Mouse (Mus musculus) adrenal gland (tissue): Measurements from ENCODE around the gene 1700016K19Rik.

Experiments
- intact Hi-C: fragments of 180-260 bp; cut with DNase I; formaldehyde crosslinking; loops from one replicate; pipeline ENCODE4 v1.15.1; 2025
- long read RNA-seq, 2 experiments: library from polyadenylated mRNA; unstranded; transcript quantifications; one replicate each; pipeline ENCODE4 v2.0.0; 2020; ENCODE audit warnings: borderline replicate concordance in 1 of 2; ENCODE audit not compliant: insufficient replicate concordance in 1 of 2

Gene 1700016K19Rik
- long read RNA-seq, experiment 1, result 0 reads
- long read RNA-seq, experiment 2, result 0 reads

DNA sequence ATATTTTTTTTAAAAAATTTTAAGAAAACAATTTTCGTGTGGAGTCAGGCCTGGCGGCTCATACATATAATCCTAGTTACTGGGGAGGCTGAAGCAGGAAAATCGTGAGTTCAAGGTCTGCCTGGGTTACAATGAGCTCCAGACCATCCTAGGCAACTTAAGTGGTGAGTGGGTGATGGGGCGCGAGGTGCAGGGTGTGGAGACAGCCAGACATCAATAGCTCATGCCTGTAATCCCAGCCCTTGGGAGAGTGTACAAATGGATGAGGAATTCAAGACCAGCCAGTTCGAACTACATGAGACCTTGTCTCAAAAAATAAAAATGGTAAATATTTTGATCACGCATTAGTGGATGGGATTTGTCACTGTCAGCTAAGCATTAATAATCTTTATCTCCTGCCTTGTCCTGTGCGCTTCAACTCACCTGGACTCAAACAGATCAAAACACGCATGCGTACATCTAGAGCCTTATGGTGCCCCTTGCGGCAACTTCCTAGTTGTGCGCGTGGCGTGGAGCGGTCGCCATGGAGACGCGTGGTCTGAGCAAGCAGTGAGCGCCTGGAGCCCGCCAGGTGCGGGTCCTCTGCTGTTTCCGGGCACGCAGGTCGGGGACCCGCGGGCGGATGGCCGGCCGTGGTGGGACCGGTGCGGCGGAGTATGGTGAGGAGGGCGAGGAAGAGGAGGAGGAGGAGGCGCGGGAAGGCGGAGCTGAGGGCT, at the start of gene 1700016K19Rik:
TSS of gene 1700016K19Rik (plus strand) at position 473 of the 716 bp plus-strand sequence.
- intact Hi-C loops, result no loop called here

DNA sequence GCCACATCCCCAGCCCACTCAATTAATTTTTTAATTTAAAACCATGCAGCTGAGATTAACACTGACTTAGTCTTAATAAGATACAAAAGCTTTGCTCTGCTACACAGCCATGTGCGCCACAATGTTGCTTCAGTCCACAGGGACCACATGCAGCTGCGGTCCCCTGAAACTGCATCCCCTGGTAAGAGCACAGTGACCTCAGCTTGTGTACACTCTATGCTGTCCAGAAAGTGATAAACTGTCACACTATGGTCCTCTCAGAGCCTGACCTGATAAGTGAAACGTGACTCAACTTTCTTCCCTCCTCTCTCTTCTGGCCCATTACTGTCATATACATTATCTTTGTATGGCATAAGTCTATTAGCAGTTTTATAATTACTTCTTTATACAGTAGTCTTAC, 49.3 kb upstream of the 1700016K19Rik start:
- intact Hi-C loops, result no loop called here

DNA sequence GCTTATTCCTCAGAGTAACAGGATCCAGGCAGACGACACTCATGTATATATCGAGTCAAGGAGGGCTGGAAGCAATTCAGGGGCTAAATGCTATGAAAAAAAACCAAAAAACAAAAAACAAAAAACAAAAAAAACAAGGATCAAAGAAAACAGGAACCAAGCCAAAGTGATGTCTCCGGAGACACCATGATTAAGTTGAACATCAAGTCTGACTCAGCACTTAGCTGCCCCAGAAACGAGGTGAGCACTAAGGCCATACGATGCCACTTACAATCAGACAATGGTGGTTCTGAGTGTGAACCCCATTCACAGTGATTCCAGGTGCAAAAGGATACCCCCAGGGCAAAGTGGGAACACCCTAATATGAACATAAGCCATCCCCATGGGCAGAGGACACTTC, 47.8 kb upstream of the 1700016K19Rik start:
- intact Hi-C loops, result no loop called here

DNA sequence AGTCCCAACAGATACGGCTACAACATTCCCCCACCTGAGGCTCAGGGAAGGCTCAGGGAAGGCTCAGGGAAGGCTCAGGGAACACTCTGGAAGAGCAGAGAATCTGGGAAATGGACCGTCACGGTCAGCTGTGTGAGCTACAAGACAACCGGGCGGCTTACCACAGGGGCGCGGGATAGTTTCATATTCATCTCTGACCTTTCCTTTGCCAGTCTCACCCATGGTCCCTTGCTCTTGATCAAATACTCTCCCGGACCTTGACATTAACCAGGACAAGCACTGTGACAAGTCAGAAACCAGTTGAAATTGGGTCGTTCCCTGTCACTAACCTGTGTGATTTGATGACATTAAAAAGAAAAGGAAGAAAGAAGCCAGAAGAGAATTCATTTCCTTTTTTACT, 44.8 kb upstream of the 1700016K19Rik start:
- intact Hi-C loops, result no loop called here

DNA sequence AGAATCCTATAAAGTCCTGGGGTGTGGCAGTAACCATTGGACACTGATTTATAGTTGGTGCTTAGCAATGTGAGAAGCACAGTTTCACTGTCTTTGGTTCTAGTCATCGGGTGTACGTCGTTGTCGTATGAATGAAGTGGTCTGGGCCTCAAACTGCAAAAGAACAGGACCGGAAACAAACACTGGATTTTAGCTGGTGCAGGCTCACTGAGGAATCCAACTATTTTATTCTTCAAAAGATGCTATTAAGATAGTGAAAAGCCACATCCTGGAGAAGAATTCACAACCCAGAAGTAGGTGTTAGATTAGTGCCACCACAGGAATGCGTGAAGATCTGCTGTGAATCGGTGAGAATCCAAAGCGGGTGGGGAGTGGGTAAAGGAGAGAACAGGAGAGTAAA, 43.1 kb upstream of the 1700016K19Rik start:
- intact Hi-C loops, result no loop called here

DNA sequence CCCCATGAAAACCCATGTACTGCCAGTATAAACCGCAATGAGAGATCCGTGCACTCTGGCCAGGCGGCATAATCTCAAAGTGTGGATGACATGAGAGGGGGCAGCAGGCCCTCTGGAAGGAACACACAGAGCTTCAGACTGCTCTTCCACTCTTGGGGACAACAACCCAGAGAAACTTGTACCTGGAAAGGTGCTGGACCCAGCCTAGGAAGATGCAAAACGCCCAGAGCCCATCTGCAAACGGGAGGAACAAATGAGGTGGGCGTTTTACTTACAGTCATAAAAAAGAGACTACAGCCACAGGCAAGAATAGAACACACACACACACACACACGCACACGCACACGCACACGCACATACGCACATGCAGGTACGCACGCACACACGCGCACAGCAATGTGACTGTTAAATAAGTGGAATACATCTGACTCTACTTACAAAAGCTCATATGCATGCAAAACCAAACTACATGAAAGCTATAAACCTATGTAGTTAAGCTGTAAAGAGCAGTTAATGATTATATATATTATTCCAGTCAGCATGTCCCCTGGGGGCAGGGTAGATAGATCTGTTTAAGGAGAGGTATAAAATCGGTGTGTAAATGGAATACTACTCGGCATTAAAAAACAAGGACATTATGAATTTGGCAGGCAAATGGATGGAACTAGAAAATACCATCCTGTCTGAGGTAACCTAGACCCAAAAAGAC, 42.4 kb upstream of the 1700016K19Rik start:
- intact Hi-C loops, result no loop called here

DNA sequence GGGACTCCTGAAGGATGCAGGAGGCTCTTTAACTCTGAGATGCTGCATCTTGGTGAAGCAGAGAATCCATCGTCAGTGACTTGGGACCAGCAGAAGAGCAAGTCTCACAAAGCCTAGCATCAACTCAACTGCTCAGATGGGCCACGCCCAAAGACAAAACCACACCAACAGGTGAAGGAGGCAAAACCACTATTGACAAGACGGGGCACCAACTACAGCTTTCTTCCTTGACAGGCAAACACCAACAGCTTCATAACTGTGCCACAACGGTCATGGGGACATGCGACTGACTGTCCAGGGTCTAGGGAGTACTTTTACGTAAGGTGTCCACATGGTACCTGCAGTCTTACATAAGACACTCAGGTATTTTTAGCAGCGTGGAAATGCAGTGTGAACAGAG, 37.9 kb upstream of the 1700016K19Rik start:
- intact Hi-C loops, result no loop called here

DNA sequence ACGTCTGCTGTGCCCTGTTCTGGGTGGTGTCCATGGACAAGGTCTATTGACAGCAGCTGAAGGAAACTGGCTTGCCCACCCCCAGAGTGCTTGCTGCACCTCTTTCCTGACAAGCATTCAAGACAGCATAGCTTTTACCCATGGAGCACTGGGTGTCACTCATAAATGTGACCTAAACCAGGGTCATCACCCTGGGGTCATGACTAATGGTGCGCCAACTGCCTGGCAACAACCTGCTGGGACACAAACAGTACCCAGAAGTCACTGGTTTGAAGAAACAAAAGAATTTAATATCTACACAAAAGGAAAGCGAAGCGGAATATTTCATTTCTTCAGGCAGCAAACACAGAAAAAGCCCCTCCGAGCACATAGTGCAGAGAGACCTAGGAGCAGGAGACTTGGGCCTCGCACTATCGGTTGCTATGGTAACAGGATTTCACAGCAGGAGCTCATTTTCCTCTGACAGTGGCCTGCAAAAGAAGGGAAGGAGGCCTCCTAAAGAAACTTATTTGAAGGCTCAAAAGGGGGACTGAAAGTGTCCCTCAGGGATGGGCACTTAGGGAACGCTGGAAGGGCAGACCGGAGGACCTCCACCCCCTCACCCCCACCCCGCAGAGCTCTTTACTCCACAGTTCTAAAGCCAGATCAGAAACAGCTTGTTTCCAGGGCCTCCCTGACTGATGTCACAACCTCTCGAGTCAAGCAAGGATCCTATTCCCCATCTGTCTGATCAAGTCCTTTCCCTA, 35.8 kb upstream of the 1700016K19Rik start:
- intact Hi-C loops, result no loop called here

DNA sequence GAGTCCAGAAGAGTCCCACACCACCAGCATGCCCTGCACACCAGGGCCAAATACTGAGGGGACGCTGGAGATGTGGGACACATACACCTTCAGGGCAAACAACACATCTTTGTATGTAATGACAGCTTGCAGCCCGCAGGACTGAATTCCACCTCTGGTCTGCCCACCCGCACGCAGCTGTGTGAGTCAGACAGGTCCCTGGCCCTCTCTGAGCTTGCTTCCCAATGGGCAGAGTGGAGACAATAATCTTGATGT, 35.3 kb upstream of the 1700016K19Rik start:
- intact Hi-C loops, result no loop called here

DNA sequence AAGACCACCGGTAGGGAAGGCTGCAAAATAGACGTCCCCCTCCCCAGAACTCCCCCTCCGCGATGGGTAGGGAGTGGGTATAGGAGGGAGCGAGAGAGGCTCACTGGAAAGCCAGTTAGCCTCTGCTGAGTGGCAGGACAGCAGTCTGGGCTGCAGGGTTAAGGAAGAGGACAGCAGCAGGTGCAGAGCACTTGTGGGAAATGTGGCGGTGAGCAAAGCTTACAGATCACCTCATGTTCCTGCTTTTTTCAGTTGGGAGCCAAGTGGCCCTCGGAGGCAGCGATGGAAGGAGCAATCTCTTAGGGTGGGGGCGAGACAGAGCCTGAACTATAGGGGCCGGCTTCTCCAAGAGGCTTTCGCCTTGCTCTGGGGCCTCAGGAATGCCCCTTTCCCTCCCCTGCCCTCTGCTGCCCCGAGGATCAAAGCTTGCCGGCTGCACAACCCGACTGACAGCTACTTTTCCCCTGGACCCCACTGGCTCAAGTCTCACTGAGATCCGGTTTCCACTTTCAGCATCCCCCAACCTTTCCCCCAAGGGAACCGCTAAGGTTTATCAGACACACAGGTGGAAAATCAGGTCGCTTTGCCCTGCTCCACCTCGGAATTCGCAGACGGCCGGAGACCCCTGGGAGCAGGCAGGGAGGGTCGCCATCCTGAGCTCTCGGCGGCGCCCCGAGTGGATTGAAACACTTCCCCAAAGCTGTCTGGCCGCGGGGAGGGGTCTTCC, 33.9 kb upstream of the 1700016K19Rik start:
- intact Hi-C loops, result no loop called here

DNA sequence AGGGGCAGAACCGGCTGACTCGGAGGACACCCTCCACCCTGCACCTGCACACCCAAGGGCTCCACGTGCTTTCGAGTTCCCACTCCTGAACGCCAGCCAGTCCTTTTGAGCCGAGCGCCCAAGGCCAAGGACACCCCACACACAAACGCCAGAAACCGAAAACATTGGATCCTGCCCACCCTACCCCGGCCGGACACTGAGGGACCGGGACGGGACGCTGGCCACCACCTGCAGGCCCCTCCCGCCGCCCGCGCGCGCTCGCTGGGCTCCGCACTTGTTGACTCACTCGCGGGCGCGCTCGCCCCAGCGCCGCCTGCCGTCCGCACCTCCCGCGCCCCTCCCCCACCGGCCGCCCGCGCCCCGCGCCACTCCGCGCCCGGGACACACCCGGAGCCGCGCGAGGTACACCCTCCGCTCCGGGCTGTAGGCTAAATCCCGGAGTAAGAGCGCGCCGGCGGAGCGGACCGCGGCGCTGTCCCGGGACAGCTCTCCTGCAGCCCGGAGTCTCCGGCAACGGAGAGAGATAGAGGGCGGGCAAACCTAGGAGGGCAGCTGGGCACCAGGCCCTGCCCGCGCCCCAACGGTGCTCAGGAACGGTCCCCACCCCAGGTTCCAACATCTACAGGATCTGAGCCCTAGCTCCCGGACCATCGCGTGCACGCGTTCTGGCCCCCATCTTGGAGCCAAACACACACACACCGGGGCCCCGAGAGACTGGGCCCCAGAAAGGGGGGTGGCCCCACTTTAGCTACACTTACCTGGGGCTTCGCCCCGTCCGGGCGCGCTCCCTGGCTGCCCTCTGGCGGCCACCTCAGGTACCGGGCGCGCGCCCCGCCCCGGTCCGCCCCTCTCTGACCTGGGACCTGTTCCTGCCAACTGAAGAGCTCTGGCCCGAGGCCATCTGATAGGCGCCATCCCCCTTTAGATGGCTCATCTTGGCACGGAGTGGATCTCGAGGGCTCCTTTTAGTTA, 33.0 kb upstream of the 1700016K19Rik start:
- intact Hi-C loops, result loop anchor here (1.0 kb wide), 1 partner anchor 52 kb away; no protein-coding TSS in a partner anchor

DNA sequence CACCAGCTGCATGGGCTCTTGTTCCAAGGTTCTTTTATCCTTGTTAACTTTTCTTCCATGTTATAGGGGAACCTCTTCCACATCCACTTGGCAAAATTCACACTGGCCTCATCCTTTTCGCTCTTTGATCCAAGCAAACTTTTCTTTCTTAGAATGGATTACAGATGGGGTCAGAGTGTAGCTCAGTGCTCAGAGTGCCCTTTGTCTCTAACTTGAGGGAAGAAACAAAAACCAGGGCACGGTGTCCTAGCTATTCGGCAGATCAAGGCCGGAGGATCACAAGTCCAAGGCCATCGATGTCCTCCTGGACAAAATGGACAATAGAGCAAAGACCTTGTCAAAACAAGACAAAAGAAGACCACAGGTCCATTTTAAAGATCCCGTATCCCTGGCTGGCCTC, 31.0 kb upstream of the 1700016K19Rik start:
- intact Hi-C loops, result loop anchor here (2.0 kb wide), 1 partner anchor 186 kb away; no protein-coding TSS in a partner anchor

DNA sequence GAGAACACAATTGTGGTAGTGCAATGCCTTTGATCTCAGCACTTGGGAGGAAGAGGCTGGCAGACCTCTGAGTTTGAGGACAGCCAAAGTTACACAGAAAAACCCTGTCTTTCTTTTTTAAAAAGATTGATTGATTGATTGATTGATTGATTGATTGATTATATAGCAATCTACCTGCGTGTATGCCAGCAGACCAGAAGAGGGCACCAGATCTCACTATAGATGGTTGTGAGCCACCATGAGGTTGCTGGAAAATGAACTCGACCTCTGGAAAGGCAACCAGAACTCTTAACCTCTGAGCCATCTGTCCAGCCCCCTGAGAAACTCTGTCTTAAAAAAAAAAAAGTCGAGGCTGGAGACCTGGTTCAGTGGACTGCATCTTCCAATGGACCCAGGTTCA, 29.1 kb upstream of the 1700016K19Rik start:
- intact Hi-C loops, result no loop called here

DNA sequence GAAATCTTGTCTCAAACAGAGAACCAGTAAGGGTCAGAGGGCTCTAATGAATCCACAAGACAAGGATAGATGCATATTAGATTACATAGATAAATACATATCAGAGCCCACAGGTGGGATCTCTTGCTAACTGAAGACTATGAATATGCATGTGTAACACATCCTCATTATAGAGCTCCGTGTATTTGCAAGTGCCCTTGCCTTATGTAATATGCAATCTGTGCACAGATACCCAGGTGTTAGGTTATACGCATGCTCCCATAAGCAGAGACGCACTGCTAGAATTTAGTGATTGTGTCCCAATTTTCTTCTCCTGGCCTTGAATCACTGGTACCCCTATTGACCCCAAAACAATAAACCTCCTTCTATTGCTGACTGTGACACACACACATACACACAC, 27.5 kb upstream of the 1700016K19Rik start:
- intact Hi-C loops, result no loop called here

DNA sequence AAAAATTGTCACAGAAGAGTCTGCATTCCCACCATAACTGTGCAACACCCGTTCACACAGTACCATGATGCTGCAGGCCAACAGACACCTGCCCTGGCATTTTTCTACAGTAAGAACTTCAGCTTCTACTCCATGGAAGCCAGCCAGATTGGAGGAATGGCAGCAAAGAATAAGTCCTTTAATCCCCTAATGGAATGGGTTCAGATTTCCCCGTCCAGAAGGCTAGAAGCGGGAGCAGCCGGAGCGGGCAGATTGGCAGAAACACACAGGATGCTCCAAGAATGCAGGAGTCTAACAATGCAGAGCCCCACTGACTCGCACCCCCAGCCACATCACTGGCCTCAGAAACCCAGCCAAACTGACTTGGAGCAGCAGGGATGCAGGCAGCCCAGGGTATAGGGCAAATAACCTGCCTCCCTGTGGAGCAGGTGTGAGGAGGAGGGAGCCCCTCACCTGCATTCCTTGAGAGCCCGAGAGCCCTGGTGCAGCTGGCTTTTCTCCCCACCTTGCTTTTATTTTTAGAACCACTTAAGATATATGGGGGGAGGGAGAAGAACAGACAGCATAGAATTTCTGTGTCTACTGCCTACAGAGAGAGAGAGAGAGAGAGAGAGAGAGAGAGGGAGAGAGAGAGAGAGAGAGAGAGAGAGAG, 26.7 kb upstream of the 1700016K19Rik start:
- intact Hi-C loops, result no loop called here

DNA sequence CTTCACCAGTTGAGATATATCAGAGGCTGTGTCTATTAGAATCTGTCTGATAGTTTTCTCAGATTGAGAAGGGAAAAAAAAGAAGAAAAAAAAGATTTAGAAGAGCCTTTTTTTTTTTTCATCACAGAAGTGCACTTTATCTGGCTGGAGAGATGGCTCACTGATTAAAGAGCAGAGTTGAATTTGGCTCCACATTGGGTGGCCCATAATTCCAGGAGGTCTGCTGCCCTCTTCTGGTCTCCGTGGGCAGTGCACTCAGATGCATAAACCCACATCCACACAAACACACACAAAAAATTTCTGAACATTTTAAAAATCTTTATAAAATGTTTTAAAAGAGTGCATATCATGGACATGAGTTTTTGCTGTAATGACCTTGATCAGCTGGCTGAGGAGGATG, 25.7 kb upstream of the 1700016K19Rik start:
- intact Hi-C loops, result no loop called here

DNA sequence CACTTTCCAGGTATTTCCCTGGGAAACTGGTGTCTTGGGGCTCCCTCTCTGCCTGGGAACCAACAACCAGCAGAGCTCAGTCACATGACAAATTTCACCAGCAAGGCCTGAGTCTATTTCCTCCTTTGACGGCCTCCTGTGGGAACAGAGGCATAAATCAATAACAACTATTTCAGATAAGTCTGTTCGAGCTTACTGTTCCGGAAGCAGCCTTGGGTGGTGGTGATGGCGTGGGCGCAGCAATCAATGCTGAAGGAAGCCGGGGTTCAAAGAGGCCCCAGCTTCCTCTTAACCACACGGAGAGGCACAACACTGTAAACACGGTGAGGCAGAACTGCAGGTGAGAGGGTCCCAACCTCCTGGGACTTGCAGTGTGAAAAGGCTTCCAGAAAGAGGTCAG, 23.0 kb upstream of the 1700016K19Rik start:
- intact Hi-C loops, result no loop called here

DNA sequence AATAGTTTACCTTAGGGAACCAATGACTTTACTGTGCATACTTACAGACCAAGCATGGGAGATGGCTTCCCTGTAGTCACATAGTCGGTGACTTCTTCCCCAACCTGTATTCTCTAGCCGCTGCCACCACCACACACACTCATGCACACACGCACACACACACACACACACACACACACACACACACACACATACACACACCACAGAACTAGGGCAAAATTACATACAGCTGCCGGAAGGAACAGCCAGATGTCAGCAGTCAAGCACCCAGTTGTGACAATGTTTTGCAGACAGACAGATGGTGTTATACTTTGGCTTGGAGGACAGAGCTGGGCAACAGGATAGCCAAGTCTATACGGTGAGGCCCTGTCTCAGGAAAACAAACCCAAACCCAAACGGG, 21.7 kb upstream of the 1700016K19Rik start:
- intact Hi-C loops, result no loop called here

DNA sequence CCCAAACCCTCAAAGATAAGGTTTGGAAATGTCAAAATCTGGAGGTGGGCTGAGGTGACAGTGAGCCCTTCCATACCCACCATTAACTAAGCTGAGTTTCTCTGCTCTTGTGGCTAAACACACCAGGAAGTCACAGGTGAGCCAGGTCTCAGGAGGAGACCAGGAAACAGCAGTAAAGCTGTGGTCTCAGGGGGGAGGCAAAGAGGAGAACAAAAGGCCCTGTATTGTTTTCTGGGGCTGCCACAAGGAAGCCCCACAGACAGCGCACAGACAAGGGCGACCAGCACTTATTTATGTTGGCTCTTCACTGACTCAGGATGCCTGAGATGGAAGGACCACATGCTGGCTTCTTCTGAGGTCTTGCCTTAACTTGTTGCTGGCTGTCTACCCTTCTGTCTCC, 19.3 kb upstream of the 1700016K19Rik start:
- intact Hi-C loops, result no loop called here

DNA sequence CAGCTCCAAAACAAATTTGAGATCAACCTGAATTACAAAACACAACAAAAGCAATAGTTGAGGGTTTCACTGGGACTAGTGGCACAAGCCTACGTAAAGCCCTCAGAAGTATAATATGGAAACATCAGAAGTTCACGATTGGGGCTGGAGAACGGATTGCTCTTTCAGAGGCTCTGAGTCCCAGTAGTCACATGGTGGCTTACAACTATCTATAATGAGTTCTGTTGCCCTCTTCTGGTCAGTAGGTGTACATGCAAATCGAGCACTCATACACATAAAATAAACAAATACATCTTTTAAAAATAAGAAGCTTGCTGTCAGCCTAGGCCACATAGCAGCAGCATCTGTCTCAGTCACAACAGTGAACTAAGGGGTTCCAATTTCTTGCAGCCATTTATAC, 16.5 kb upstream of the 1700016K19Rik start:
- intact Hi-C loops, result no loop called here
